Mouse (Mus musculus): ENCODE data around the gene 2310034G01Rik. TPM values are rescaled to one million over a fixed set of nuclear protein-coding genes. Genes with fewer than 3 reads are reported as not detected.

The 2310034G01Rik gene
- total RNA-seq, 2 experiments from 2014 or later, result 0.94 to 1.1 TPM

DNA sequence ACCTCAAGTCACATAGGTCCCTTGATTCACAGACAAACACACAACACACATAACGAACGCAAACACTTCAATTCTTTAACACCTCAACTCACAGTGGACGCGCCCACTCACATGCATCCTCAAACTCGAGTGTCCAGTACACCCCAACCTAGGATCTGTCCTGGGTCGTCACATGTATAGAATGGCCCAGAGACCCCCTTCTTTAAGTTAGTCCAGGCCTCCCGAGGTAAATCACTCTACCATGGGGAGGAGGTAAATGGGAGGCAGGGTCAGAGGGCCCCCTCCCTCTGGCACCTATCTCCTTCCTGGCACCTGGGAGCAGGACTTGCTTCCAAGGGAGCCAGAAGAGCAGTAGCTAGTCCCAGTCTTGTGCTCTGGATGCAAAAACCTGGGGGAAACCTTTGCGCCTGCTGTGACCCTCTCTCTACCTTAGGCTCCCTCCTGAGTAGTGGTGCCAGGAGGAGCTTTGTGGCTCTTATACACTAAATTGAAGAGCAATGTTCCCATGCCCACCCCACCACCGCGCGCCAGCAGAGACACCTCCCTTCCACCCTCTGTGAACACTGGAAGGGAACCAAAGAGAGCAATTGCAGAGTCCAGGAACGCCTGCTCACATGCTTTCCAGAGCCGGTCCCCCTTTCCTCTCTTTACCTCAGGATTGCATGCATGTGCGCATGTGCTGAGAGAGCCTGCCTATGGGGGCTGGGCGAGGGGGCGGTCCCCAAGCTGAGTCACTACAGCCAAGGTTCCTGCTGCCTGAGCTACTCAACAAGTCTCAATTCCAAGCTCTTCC is 31.3 kb downstream of the 2310034G01Rik start:
- intact Hi-C loops (cut with DNase I), result no loop called here

DNA sequence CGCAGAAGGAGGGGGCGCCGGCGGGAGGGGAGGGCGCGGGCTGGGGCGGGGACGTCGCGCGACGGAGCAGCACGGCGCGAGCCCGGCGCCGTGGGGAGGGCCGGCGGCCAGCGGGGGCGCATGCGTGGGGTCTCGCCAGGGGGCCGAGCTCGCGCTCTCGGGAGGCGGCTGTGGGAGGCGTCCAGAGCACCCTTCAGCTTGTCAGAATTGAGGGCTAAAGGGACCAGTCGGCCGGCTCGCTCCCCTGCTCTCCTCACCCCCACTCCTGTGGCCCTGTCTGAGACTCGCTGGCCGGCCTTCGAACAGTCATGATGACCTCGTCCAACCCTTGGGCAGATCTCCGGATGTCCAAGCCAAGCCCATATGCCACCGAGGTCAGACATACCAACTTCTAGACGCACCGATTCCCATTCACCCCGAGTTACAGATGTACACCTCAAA is 32.1 kb downstream of the 2310034G01Rik start:
- peak in 1 of 2 experiments; percentile 69 for DNase-seq (ENCODE audit: low spot score in 2 of 2)
- intact Hi-C loops (cut with DNase I), result no loop called here

More for the DNA sequence above, 31.3 kb downstream of the 2310034G01Rik start:
- DNase-seq (ENCODE audit: low spot score in 2 of 2), result peak; percentile 92 to 97

DNA sequence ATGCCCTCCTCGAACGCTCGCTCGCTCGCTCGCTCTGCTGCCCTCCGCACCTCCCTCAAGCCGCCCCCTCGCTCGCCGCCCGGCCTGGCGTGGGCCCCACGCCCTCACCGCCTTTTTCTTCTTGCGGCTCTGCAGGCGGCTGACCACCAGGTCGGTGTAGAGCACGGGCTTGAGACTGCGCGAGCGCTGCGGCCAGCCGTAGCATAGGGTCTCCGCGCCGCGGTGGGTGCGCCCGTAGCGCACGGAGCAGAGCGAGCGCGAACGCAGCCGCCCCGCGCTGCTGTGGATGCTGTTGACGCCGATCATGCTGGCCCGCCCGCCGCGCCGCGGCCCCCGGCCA is 32.6 kb downstream of the 2310034G01Rik start:
- intact Hi-C loops (cut with DNase I), result no loop called here
- peak in 1 of 2 experiments; percentile 10 for DNase-seq (ENCODE audit: low spot score in 2 of 2)

DNA sequence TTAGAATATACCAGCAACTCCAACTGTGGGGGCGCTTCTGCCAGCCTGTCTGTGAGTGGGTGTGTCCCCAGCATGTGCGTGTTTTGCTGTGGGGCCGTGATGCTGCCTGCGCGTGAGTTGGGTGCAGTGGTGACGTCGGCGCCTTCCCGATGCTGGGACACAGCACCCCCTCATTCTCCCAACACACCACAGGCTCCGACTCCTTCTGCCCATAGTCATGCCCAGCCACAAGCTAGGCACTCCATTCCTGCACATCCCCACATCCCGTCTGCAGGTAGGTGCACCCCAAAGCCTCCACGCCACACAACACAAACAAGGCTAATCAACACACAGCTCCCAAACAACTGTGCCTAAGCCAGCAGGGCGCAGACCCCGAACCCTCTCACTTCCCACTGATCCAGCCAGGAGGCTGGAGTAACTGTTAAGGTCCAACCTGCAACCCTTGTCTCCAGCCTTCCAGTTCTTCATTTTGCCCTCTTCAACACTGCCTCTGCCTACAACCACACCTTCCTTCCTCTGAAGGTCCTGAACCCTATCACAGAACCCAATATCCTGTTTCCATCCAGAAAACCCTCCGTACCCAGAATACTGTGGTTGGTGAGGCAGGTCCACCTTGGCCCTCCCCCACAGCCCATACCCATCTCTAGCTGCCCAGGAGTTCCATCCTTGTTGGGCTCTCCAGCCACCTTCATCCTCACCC is 33.1 kb downstream of the 2310034G01Rik start:
- peak; percentile 84 to 90 for DNase-seq (ENCODE audit: low spot score in 2 of 2)
- intact Hi-C loops (cut with DNase I), result no loop called here

DNA sequence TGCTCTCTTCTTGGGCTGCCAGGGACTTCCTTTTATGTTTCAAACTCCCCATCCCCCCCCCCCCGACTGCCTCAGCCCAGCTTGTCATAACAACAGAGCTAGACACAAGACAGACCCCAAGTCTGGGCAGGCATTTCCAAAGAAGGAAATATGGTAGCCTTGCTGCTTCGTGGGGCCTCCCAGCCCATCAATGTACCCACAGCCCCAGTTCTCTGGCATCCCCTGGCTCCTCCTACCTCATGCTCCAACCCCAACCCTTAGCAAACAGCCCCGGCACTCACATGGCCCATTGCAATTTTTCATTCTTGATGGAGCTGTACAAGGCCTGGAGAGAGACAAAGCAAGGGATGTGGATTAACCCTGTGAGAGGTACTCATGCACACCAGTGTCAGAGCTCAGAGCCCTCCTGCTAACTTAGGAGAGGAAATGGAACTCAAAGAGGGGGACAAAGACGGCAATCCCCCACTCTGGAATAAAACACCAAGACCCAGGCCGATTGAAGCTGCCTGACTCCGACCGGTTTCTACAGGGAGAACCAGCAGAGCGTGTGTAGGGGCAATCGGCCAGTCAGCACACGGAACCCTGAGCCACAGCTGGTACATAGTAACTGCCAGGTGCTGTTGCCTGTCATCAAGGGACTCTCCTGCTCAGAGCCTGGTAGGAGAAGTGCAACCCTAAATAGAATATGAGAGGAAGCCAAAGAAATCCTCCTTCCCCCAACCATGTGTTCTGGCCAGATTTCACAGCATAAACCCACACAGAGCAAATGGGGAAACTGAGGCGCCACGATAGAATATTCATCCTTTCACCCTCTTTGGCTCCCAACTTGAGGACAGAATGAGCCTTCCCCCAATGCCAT is 34.1 kb downstream of the 2310034G01Rik start:
- intact Hi-C loops (cut with DNase I), result no loop called here
- peak; percentile 12 to 50 for DNase-seq (ENCODE audit: low spot score in 2 of 2)

DNA sequence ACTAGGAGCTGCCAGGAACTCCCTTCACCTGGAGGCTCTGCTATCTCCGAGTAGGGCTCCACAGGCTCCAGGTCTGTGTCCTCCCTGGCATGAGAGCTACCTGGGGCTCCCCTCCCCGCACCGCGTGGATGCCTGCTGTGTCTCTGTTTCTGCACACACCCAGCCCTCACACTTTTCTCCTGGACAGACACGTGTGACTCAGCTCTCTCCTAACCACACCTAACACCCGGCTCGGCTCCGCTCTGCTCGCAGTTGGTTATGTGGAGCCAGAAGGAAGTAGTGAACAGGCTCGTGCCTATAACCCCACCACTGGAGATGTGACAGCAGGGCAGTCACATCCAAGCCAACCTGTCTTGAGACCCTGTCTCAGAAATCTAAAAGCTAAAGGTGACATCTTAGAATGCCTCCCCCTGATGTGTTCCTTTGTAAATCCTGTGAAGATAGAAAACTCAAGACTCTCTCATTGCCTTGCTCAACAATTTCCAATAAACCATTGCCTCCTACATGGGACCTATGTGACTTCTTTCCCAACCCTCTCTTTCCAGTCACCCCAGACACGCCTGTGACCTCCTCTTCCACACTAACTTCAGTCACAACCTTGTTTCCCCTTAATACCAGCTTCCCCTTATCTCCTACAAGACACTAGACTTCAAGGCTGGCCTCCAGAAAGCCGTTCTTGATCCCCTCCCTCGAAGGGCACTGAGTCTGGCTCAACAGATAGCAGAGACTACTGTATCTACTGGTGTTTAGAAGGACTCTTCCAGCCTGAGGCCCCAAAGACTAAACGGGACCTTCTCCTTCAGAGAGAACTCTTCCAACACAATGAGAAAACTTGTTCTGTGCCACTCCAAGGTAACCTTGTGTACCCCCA is 35.0 kb downstream of the 2310034G01Rik start:
- intact Hi-C loops (cut with DNase I), result no loop called here
- no peak for DNase-seq (ENCODE audit: low spot score in 2 of 2)

DNA sequence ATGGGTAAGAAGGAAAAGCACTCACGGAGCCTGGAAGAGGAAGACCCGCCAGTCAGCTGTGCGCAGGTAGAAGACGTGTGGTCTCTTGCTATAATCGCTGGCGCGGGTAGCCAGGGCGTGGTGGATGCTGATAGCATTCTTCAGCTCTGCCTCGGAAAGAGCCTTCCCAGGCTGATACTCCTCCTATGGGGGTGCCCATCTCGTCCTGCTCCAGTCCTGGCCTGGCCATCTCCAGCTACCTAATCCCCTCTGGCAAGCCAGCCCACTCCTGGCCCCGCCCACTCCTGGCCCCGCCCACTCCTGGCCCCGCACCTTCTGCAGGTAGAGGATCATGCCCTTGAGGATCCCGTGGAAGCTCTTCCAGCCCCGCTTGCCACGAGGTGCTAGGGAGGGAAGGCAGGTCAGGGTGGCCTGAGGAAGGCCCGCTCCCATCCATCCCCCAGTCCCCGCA is 35.9 kb downstream of the 2310034G01Rik start:
- DNase-seq (ENCODE audit: low spot score in 2 of 2), result no peak

DNA sequence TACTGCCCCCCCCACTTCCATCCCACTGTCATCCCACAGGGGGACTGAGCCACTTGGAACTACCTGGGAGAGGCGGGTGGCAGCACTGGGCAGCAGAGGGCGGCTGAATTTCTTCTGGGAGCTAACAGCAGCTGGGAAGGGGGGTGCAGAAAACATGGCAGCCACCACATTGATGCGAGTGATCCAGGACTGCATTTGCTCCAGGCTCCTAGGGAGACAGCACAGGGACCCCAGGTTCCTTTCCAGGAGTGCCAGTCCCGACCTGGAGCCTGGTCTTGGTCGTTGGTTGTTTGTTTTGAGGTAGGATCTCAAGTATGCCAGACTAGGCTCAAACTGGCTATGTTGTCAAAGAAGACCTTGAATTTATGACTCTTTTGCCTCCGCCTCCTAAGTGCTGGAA is 36.5 kb downstream of the 2310034G01Rik start:
- DNase-seq (ENCODE audit: low spot score in 2 of 2), result no peak
- intact Hi-C loops (cut with DNase I), result no loop called here

More for the DNA sequence above, 35.9 kb downstream of the 2310034G01Rik start:
- intact Hi-C loops (cut with DNase I), result no loop called here

DNA sequence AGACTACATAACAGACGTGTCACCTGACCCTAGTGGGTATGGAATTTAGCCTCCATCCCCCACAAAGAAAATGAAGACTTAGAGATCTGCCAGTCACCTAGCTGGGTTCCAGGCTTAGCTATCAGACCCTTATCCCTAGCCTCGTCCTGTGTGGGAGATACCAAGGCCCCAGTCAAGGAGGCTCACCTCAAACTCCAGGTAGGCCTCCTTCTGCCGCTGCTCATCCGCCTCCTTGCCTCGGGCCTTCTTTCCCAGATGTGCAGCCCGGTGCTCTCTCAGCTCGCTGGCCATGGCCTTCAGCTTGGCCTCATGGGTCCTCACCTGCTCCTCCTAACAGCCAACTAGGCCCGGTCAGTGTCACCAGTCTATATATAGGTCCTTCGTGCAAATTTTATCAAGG is 37.0 kb downstream of the 2310034G01Rik start:
- intact Hi-C loops (cut with DNase I), result no loop called here
- DNase-seq (ENCODE audit: low spot score in 2 of 2), result no peak

DNA sequence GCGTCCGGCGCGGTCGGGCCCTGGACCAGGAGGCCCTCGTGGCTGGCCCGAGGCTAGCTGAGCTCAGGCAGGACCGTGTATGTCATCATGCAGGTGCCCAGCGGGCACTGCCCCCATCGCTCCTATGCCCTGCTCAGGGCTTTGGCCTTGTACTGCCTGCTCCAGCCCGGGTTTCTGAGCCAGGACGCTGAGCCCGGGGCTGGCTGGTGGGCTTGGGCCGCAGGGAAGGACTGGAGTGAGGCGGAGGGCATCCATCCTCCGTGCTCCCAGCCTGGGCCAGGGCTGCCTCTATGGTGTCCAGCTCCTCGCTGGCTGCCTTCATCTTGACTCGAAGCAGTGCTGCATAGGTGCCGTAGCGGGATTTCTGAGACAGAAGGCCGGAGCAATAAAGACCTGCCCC is 37.5 kb downstream of the 2310034G01Rik start:
- DNase-seq (ENCODE audit: low spot score in 2 of 2), result no peak
- intact Hi-C loops (cut with DNase I), result no loop called here

DNA sequence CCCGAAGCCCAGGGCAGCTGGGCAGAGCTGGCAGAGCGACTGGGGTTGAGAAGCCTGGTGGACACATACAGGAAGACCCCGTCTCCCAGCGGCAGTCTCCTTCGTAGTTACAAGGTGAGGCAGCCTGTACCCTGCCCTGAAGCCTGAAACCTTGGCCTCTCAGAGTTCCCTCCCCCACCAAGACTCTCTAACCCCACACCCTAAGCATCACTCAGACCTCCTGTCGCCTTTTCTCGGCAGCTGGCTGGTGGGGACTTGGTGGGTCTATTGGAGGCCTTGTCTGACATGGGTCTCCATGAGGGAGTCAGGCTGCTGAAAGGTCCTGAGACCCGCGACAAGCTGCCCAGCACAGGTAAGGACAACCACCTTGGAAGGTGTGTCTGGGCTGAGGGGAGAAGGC is 38.8 kb downstream of the 2310034G01Rik start:
- DNase-seq (ENCODE audit: low spot score in 2 of 2), result no peak
- intact Hi-C loops (cut with DNase I), result no loop called here

DNA sequence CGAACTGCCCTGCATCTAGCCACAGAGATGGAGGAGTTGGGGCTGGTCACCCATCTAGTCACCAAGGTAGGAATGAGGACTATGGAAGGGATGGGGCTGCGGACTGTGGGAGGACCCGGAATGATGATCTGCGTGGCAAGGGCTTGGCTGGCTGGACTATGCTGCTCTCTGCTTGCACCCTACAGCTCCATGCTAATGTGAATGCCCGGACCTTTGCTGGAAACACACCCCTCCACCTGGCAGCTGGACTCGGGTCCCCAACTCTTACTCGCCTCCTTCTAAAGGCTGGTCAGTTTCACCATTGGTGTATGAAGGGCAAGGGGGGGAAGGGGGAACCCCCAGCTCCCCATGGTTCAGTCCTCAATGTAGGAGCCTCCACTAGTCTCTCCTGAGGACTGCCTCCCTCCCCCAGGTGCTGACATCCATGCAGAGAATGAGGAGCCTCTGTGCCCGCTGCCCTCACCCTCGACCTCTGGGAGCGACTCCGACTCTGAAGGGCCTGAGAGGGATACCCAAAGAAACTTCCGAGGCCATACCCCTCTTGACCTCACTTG is 39.7 kb downstream of the 2310034G01Rik start:
- intact Hi-C loops (cut with DNase I), result no loop called here

DNA sequence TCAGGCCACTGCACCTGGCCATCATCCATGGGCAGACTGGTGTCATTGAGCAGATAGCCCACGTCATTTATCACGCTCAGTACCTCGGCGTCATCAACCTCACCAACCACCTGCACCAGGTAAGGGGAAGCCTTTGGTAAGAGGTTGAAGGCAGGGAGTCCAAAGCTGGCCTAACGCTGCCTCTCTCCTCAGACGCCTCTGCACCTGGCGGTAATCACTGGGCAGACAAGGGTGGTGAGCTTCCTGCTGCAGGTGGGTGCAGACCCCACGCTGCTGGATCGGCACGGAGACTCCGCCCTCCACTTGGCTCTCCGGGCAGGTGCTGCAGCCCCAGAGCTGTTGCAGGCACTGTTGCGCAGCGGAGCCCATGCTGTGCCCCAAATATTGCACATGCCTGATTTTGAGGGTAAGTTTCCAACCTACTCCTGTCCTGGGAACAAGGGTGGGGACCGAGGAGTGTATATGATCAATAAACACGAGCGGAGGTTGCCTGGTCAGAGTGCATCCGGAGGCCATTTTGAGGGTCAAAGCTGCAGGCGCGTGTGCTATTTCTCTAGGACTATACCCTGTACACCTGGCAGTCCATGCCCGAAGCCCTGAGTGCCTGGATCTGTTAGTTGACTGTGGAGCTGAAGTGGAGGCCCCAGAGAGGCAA is 40.3 kb downstream of the 2310034G01Rik start:
- intact Hi-C loops (cut with DNase I), result loop anchor here (5.0 kb wide), 1 partner anchor 172 kb away; no protein-coding TSS in a partner anchor
- no peak for DNase-seq (ENCODE audit: low spot score in 2 of 2)

More for the DNA sequence above, 39.7 kb downstream of the 2310034G01Rik start:
- no peak for DNase-seq (ENCODE audit: low spot score in 2 of 2)

DNA sequence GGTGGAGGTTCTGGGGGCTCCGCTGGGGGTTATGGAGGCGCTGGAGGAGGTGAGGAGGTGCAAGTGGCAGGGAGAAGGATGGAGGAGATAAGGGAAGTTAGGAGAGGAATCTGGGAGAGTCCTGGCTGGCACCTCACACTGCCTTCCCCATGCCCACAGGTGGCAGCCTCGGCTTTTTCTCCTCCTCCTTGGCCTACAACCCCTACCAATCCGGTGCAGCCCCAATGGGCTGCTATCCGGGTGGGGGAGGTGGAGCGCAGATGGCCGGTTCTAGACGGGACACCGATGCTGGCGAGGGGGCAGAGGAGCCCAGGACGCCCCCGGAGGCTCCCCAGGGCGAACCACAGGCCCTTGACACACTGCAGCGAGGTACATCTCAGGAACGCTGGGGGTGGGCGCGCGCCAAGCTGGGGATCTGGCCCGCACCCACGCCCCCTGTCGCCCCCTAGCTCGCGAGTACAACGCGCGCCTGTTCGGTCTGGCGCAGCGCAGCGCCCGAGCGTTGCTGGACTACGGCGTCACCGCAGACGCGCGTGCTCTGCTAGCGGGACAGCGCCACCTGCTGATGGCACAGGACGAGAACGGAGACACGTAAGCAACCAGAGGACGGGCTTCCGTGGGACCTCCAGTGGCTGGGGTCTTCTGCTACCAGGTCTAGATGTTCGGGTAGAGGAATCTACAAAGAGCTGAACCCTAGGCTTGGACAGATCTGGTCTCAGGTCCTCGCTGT is 41.2 kb downstream of the 2310034G01Rik start:
- intact Hi-C loops (cut with DNase I), result loop anchor here (5.0 kb wide), 1 partner anchor 172 kb away; no protein-coding TSS in a partner anchor
- DNase-seq (ENCODE audit: low spot score in 2 of 2), result peak; percentile 87 to 93

DNA sequence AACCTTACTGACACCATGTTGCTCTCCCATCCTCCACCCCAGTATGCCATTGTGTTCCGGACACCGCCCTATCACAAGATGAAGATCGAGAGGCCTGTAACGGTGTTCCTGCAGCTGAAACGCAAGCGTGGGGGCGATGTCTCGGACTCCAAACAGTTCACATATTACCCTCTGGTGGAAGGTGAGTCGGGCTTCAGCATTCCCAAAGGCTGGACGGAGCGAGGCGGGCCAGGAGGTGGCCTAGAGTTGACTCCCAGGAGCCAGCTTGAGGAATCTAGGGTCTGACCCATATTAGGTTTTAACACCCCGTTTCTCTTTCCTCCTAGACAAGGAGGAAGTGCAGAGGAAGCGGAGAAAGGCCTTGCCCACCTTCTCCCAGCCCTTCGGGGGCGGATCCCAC is 41.8 kb downstream of the 2310034G01Rik start:
- DNase-seq (ENCODE audit: low spot score in 2 of 2), result no peak
- intact Hi-C loops (cut with DNase I), result loop anchor here (5.0 kb wide), 1 partner anchor 171 kb away; no protein-coding TSS in a partner anchor

DNA sequence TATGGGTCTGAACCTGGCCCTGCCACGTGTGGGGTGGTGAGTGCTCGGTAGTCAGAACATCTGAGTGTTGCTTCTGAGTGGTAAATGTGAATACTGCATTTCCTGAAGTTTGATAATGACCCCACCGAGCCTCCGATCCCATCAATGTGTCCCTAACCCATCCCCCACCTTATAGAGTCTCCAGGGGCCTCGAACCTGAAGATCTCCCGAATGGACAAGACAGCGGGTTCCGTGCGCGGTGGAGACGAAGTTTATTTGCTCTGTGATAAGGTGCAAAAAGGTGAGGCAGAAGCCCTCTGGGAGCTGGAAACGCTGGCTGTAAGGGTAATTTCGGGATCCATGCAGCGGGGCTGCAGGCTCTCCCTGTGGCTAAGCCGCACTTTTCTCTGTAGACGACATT is 42.3 kb downstream of the 2310034G01Rik start:
- no peak for DNase-seq (ENCODE audit: low spot score in 2 of 2)
- intact Hi-C loops (cut with DNase I), result loop anchor here (5.0 kb wide), 1 partner anchor 170 kb away; no protein-coding TSS in a partner anchor

DNA sequence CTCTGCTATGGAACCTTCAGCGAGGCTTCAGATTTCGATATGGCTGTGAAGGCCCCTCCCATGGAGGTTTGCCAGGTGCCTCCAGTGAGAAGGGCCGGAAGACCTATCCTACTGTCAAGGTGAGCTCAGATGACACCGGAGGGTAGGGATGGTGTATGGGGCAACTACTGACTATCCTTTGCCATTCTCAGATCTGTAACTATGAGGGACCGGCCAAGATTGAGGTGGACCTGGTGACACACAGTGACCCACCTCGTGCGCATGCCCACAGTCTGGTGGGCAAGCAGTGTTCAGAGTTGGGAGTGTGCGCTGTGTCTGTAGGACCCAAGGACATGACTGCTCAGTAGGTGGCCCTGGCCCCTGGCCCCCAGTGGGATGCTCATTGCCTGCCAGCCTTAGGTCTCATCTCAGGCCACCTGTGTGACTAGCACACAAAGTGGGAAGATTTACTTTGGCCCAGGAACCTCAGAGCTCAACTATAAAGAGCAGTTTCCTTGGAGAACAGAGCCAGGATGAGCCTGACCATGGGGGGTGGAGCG is 43.3 kb downstream of the 2310034G01Rik start:
- intact Hi-C loops (cut with DNase I), result loop anchor here (5.0 kb wide), 1 partner anchor 170 kb away; no protein-coding TSS in a partner anchor
- no peak for DNase-seq (ENCODE audit: low spot score in 2 of 2)

Data from left cerebral cortex, postnatal 14 days (tissue).